ENCODE assay signal across 25 mouse cellular contexts in genomic region chr10:80768365-80768764, GRCm38 (mm10). TPM values are rescaled to one million over a fixed set of nuclear protein-coding genes. Genes with fewer than 3 reads are reported as not detected.
"Had no signal": no experiment of that assay in that cellular context is flagged by ENCODE, and none has a peak within 500 bp of the region (broad histone marks: within the 10 kb centered on the region; RNA-seq: fewer than 3 reads in every experiment).

No protein-coding gene starts in this region.

- H3K27ac ChIP-seq: embryonic facial prominence, embryonic 10.5 days; embryonic facial prominence, embryonic 12.5 days; embryonic facial prominence, embryonic 13.5 days; embryonic facial prominence, embryonic 15.5 days; forebrain, embryonic 10.5 days; forebrain, embryonic 12.5 days; forebrain, embryonic 13.5 days; forebrain, embryonic 15.5 days; heart, adult 2 months; heart, embryonic 10.5 days had no signal

- H3K4me3 ChIP-seq: embryonic facial prominence, embryonic 10.5 days; embryonic facial prominence, embryonic 12.5 days; embryonic facial prominence, embryonic 13.5 days; embryonic facial prominence, embryonic 15.5 days; erythroblast, embryonic 14.5 days; forebrain, embryonic 10.5 days; forebrain, embryonic 12.5 days; forebrain, embryonic 13.5 days; forebrain, embryonic 15.5 days; heart, adult 2 months; heart, embryonic 10.5 days had no signal

- DNase-seq: cerebellum, adult 9-10 months; cerebellum, adult 9-11 months; cerebellum, postnatal 10 days; cerebellum, postnatal 14 days; cerebellum, postnatal 25 days; cerebellum, postnatal 36 days; embryo, embryonic 11 days; forebrain, postnatal 0 days; gastrocnemius, postnatal 10 days; gastrocnemius, postnatal 14 days; gastrocnemius, postnatal 25 days; heart, adult 11 months; heart, adult 18-20 months; heart, adult 2 months had no signal

RNA-seq across cellular contexts. Expression of gene Amh, which starts 36.7 kb away (rescaled TPM):
- total RNA-seq: common myeloid progenitor, adult 5-6 weeks had no signal
